Mouse (Mus musculus) cerebellum, adult 2 months (tissue): ENCODE measurements at regions not wholly inside any gene's neighbourhood (a gene's known extent, or its start where the extent isn't known, plus 50 kb on each side); places are given as distances from the start of the nearest gene placed in this dataset.

Experiments used
- CTCF ChIP-seq: fragments of 200-500 bp; IDR thresholded peaks from 2 replicates; pipeline ENCODE4 v1.5.1; 2011; ENCODE audit warnings: low read depth, mild to moderate bottlenecking, control low read depth, low read length, moderate library complexity, borderline replicate concordance; ENCODE audit not compliant: insufficient read depth
- POLR2A ChIP-seq: fragments of 200-500 bp; IDR thresholded peaks from 2 replicates; pipeline ENCODE4 v1.6.1; 2011; ENCODE audit warnings: low read length, control low read depth, borderline replicate concordance; ENCODE audit not compliant: insufficient read depth

GRCm38 (mm10) chr6:14583829-14584228, 171.2 kb downstream of the Ppp1r3a start:
- TF ChIP-seq CTCF (no peak), POLR2A (no peak)
